Mouse (Mus musculus) midbrain, postnatal 0 days (tissue): Measurements from ENCODE around the gene Olfr1474. TPM values are rescaled to one million over a fixed set of nuclear protein-coding genes. Genes with fewer than 3 reads are reported as not detected.
"Not testable (repeated sequence)": the region's sequence is repeated elsewhere in the genome, so short reads cannot be mapped to it uniquely, and the experiment has no call there.

Source experiments
- ATAC-seq: fragments of 200-750 bp; cut with Nextera tagmentation; 2 replicates; pipeline ENCODE4 v1.8.0; 2017; ENCODE audit warnings: moderate number of reproducible peaks, mild to moderate bottlenecking, moderate TSS enrichment, moderate library complexity; ENCODE audit not compliant: low FRiP score
- DNase-seq: peaks from one replicate; pipeline ENCODE4 v3.0.0-alpha.2; 2015; ENCODE audit warnings: low spot score
- H3K27ac ChIP-seq: fragments of 300-500 bp; sonication (generic); 2 replicates; pipeline ENCODE4 v1.5.1; 2014; ENCODE audit warnings: low read depth, mild to moderate bottlenecking, low read length, mixed read lengths
- H3K27me3 ChIP-seq: fragments of 300-500 bp; sonication (generic); 2 replicates; pipeline ENCODE4 v1.6.1; 2014; ENCODE audit warnings: low read length, control low read depth, mixed read lengths; ENCODE audit not compliant: insufficient read depth
- H3K36me3 ChIP-seq: fragments of 300-500 bp; sonication (generic); 2 replicates; pipeline ENCODE4 v1.6.1; 2014; ENCODE audit warnings: low read length, control low read depth, mixed read lengths; ENCODE audit not compliant: insufficient read depth
- H3K4me1 ChIP-seq: fragments of 300-500 bp; sonication (generic); 2 replicates; pipeline ENCODE4 v1.6.1; 2014; ENCODE audit warnings: mild to moderate bottlenecking, control low read depth, antibody characterized with exemption, low read length, mixed read lengths; ENCODE audit not compliant: insufficient read depth
- H3K4me2 ChIP-seq: fragments of 300-500 bp; sonication (generic); 2 replicates; pipeline ENCODE4 v1.6.1; 2014; ENCODE audit warnings: low read depth, mild to moderate bottlenecking, low read length, mixed read lengths; ENCODE audit not compliant: poor library complexity, severe bottlenecking
- H3K4me3 ChIP-seq: fragments of 300-500 bp; sonication (generic); 2 replicates; pipeline ENCODE4 v1.5.1; 2014; ENCODE audit warnings: low read depth, mild to moderate bottlenecking, low read length, moderate library complexity
- H3K9ac ChIP-seq: fragments of 300-500 bp; sonication (generic); replicated peaks from 2 replicates; pipeline ENCODE4 v1.6.1; 2014; ENCODE audit warnings: mild to moderate bottlenecking, low read length, moderate library complexity, mixed read lengths; ENCODE audit not compliant: poor library complexity, severe bottlenecking
- H3K9me3 ChIP-seq: fragments of 300-500 bp; sonication (generic); 2 replicates; pipeline ENCODE4 v1.6.1; 2016; ENCODE audit warnings: low read length, control low read depth
- CTCF ChIP-seq: IDR thresholded peaks from 2 replicates; pipeline ENCODE4 v1.5.1; 2016; ENCODE audit warnings: antibody characterized with exemption, mild to moderate bottlenecking
- WGBS: fragments of 180-500 bp; shearing (Covaris S2); extraction: QIAGEN DNeasy Blood & Tissue Kit; methylation state at CpG from one replicate; pipeline ENCODE4 v1.1.7; 2014; 5-methylcytosine and 5-hydroxymethylcytosine counted together
- polyA plus RNA-seq: library from polyadenylated mRNA; unstranded; fragments of >200 nt; fragmentation: Nextera tagmentation; extraction: Ambion mirVana; gene quantifications from 2 replicates; pipeline ENCODE4 v1.2.1, GENCODE M21; 2015
- total RNA-seq: library from RNA; depleted of rRNA; stranded (reverse); fragments of >200 nt; gene quantifications from 2 replicates; pipeline ENCODE4 v1.2.3, GENCODE M21; 2014; rRNA removed

Olfr1474 gene
- total RNA-seq (not detected in 2 replicates), polyA plus RNA-seq (not detected in 2 replicates)

GRCm38 (mm10) chr19:13469265-13469664 is at the start of gene Olfr1474:
TSS of gene Olfr1474 (plus strand) at chr19:13469565.
- H3K4me1 ChIP-seq, H3K4me2 ChIP-seq, H3K9ac ChIP-seq, H3K27me3 ChIP-seq, H3K9me3 ChIP-seq, H3K4me3 ChIP-seq, ATAC-seq, H3K27ac ChIP-seq, H3K36me3 ChIP-seq, DNase-seq: not testable (repeated sequence)
- WGBS = 84% methylated on average over 4 of the region's 4 CpGs

GRCm38 (mm10) chr19:13443109-13443508 is 26.3 kb upstream of the Olfr1474 start, which contains the start of gene Olfr1471:
TSS of gene Olfr1471 (plus strand) at chr19:13443409.
- not testable (repeated sequence) for H3K27ac ChIP-seq, H3K4me1 ChIP-seq, H3K36me3 ChIP-seq, DNase-seq, H3K9me3 ChIP-seq, H3K27me3 ChIP-seq, H3K4me3 ChIP-seq, H3K4me2 ChIP-seq, H3K9ac ChIP-seq, ATAC-seq
- 68% methylated on average over 2 of the region's 2 CpGs for WGBS

GRCm38 (mm10) chr19:13455986-13456385 is 13.4 kb upstream of the Olfr1474 start, which contains the start of gene Olfr1472:
TSS of gene Olfr1472 (minus strand) at chr19:13456086.
- ATAC-seq (no peak), DNase-seq (no peak)
- H3K9ac ChIP-seq = no peak within 1 kb of the TSS
- WGBS = 78% methylated on average over 1 of the region's 1 CpGs
- no peak within 1 kb of the TSS for H3K4me3 ChIP-seq
- no peak within 1 kb of the TSS for H3K27ac ChIP-seq
- H3K36me3 ChIP-seq = no peaks in the 10 kb centered on the region
- TF ChIP-seq CTCF = no peak
- no peaks in the 10 kb centered on the region for H3K4me1 ChIP-seq
- H3K9me3 ChIP-seq = 0 out of 2 replicates have a peak, but pooled peaks cover 4% of the 10 kb centered on the region
- no peaks in the 10 kb centered on the region for H3K27me3 ChIP-seq
- no peak within 1 kb of the TSS for H3K4me2 ChIP-seq

GRCm38 (mm10) chr19:13480096-13480495 is 10.7 kb downstream of the Olfr1474 start, which contains the start of gene Olfr1475:
TSS of gene Olfr1475 (minus strand) at chr19:13480196.
- no peaks in the 10 kb centered on the region for H3K9me3 ChIP-seq
- no peak for TF ChIP-seq CTCF
- H3K4me1 ChIP-seq = no peaks in the 10 kb centered on the region
- no peak within 1 kb of the TSS for H3K4me2 ChIP-seq
- DNase-seq (no peak), ATAC-seq (no peak)
- no peak within 1 kb of the TSS for H3K4me3 ChIP-seq
- no peak within 1 kb of the TSS for H3K27ac ChIP-seq
- no peaks in the 10 kb centered on the region for H3K36me3 ChIP-seq
- no peaks in the 10 kb centered on the region for H3K27me3 ChIP-seq
- H3K9ac ChIP-seq = no peak within 1 kb of the TSS

GRCm38 (mm10) chr19:13500246-13500645 is 30.9 kb downstream of the Olfr1474 start, which contains the start of gene Olfr1477:
TSS of gene Olfr1477 (plus strand) at chr19:13500546.
- DNase-seq (no peak), ATAC-seq (no peak)
- TF ChIP-seq CTCF = no peak

More at GRCm38 (mm10) chr19:13500246-13500645, 30.9 kb downstream of the Olfr1474 start, which contains the start of gene Olfr1477:
- Histone ChIP-seq H3K27me3 (no peaks in the 10 kb centered on the region), H3K9me3 (0 out of 2 replicates have a peak, but pooled peaks cover 8% of the 10 kb centered on the region), H3K9ac (no peak within 1 kb of the TSS), H3K36me3 (no peaks in the 10 kb centered on the region), H3K4me3 (no peak within 1 kb of the TSS), H3K4me1 (no peaks in the 10 kb centered on the region), H3K4me2 (no peak within 1 kb of the TSS), H3K27ac (no peak within 1 kb of the TSS)
- WGBS = 65% methylated on average over 3 of the region's 3 CpGs

Other genes starting within 250 kb of the Olfr1474 start
- not detected in 2 replicates for gene Olfr1463, start 238.2 kb upstream of the Olfr1474 start, total RNA-seq
- not detected in 2 replicates for gene Olfr1463, start 238.2 kb upstream of the Olfr1474 start, polyA plus RNA-seq
- not detected in 2 replicates for gene Olfr1465, start 154.0 kb upstream of the Olfr1474 start, total RNA-seq
- not detected in 2 replicates for gene Olfr1465, start 154.0 kb upstream of the Olfr1474 start, polyA plus RNA-seq
- gene Olfr1466, start 130.7 kb upstream of the Olfr1474 start, total RNA-seq = not detected in 2 replicates
- gene Olfr1466, start 130.7 kb upstream of the Olfr1474 start, polyA plus RNA-seq = not detected in 2 replicates
- not detected in 2 replicates for gene Olfr1467, start 107.3 kb upstream of the Olfr1474 start, total RNA-seq
- gene Olfr1467, start 107.3 kb upstream of the Olfr1474 start, polyA plus RNA-seq = not detected in 2 replicates
- gene Olfr1469, start 61.7 kb upstream of the Olfr1474 start, total RNA-seq = not detected in 2 replicates
- gene Olfr1469, start 61.7 kb upstream of the Olfr1474 start, polyA plus RNA-seq = not detected in 2 replicates
- not detected in 2 replicates for gene Olfr1471, start 26.2 kb upstream of the Olfr1474 start, total RNA-seq
- gene Olfr1471, start 26.2 kb upstream of the Olfr1474 start, polyA plus RNA-seq = not detected in 2 replicates
- gene Olfr1472, start 13.5 kb upstream of the Olfr1474 start, total RNA-seq = not detected in 2 replicates
- not detected in 2 replicates for gene Olfr1472, start 13.5 kb upstream of the Olfr1474 start, polyA plus RNA-seq
- gene Olfr1475, start 10.6 kb downstream of the Olfr1474 start, total RNA-seq = not detected in 2 replicates
- not detected in 2 replicates for gene Olfr1475, start 10.6 kb downstream of the Olfr1474 start, polyA plus RNA-seq
- not detected in 2 replicates for gene Olfr1477, start 31.0 kb downstream of the Olfr1474 start, total RNA-seq
- gene Olfr1477, start 31.0 kb downstream of the Olfr1474 start, polyA plus RNA-seq = not detected in 2 replicates
- not detected in 2 replicates for gene Olfr1480, start 58.3 kb downstream of the Olfr1474 start, total RNA-seq
- gene Olfr1480, start 58.3 kb downstream of the Olfr1474 start, polyA plus RNA-seq = not detected in 2 replicates
- gene Olfr1484, start 113.9 kb downstream of the Olfr1474 start, total RNA-seq = not detected in 2 replicates
- gene Olfr1484, start 113.9 kb downstream of the Olfr1474 start, polyA plus RNA-seq = not detected in 2 replicates
- gene Olfr1487, start 147.8 kb downstream of the Olfr1474 start, total RNA-seq = not detected in 2 replicates
- gene Olfr1487, start 147.8 kb downstream of the Olfr1474 start, polyA plus RNA-seq = not detected in 2 replicates
- gene Olfr1489, start 162.1 kb downstream of the Olfr1474 start, total RNA-seq = not detected in 2 replicates
- not detected in 2 replicates for gene Olfr1489, start 162.1 kb downstream of the Olfr1474 start, polyA plus RNA-seq
- gene Olfr1490, start 181.5 kb downstream of the Olfr1474 start, total RNA-seq = not detected in 2 replicates
- not detected in 2 replicates for gene Olfr1490, start 181.5 kb downstream of the Olfr1474 start, polyA plus RNA-seq
- gene Olfr1491, start 227.7 kb downstream of the Olfr1474 start, total RNA-seq = not detected in 2 replicates
- gene Olfr1491, start 227.7 kb downstream of the Olfr1474 start, polyA plus RNA-seq = not detected in 2 replicates